Mouse (Mus musculus) ES-Bruce4 (cell line): Measurements from ENCODE around the gene Rfx2. TPM values are rescaled to one million over a fixed set of nuclear protein-coding genes. Genes with fewer than 3 reads are reported as not detected.
A peak's percentile ranks its signal among the peaks of the same experiment; 100 is the strongest.

Experiments
- H3K27ac ChIP-seq: 2 replicates; pipeline ENCODE4 v1.5.1; 2012; ENCODE audit warnings: low read length, inconsistent platforms; ENCODE audit not compliant: insufficient read depth
- H3K27me3 ChIP-seq: 2 replicates; pipeline ENCODE4 v1.6.1; 2012; ENCODE audit warnings: mild to moderate bottlenecking, low read length, inconsistent platforms; ENCODE audit not compliant: control insufficient read depth, poor library complexity, insufficient read depth, severe bottlenecking
- H3K36me3 ChIP-seq: 2 replicates; pipeline ENCODE4 v1.6.1; 2012; ENCODE audit warnings: inconsistent platforms, mild to moderate bottlenecking, low read length, moderate library complexity; ENCODE audit not compliant: control insufficient read depth, poor library complexity, insufficient read depth, severe bottlenecking
- H3K4me1 ChIP-seq: one replicate; pipeline ENCODE4 v1.8.1; 2011; ENCODE audit warnings: low read length; ENCODE audit not compliant: control insufficient read depth, insufficient read depth
- H3K4me3 ChIP-seq: 2 replicates; pipeline ENCODE4 v1.5.1; 2011; ENCODE audit warnings: low read depth, mild to moderate bottlenecking, low read length
- H3K9ac ChIP-seq: 2 replicates; pipeline ENCODE4 v1.6.1; 2012; ENCODE audit warnings: low read depth, mild to moderate bottlenecking, inconsistent platforms; ENCODE audit not compliant: poor library complexity, severe bottlenecking
- H3K9me3 ChIP-seq: replicated peaks from 2 replicates; pipeline ENCODE4 v1.6.1; 2012; ENCODE audit warnings: mild to moderate bottlenecking, low read length, inconsistent platforms; ENCODE audit not compliant: control insufficient read depth, poor library complexity, insufficient read depth, severe bottlenecking
- CTCF ChIP-seq: IDR thresholded peaks from one replicate; pipeline ENCODE4 v1.8.1; 2011; ENCODE audit warnings: low read depth, low read length
- EP300 ChIP-seq: IDR thresholded peaks from 2 replicates; pipeline ENCODE4 v1.6.1; 2011; ENCODE audit warnings: low read depth, low read length; ENCODE audit not compliant: insufficient read depth
- POLR2A ChIP-seq: IDR thresholded peaks from one replicate; pipeline ENCODE4 v1.8.1; 2011; ENCODE audit warnings: low read length; ENCODE audit not compliant: insufficient read depth
- polyA plus RNA-seq: library from polyadenylated mRNA; stranded (reverse); fragments of >200 nt; gene quantifications from 2 replicates; pipeline ENCODE4 v1.2.4, GENCODE M21; 2011; ENCODE audit warnings: low read depth; ENCODE audit not compliant: missing spikeins, insufficient read depth, insufficient read length

Rfx2 gene
- polyA plus RNA-seq, 1 experiment: 27.5 TPM

GRCm38 (mm10) chr17:56777568-56777967 lies 53.2 kb downstream of the Rfx2 start:
- Histone ChIP-seq H3K4me1 (no peaks in the 10 kb centered on the region), H3K4me3 (no peak overlapping the region), H3K27me3 (no peaks in the 10 kb centered on the region), H3K9ac (no peak overlapping the region), H3K27ac (no peak overlapping the region), H3K36me3 (0 out of 2 replicates have a peak, but pooled peaks cover 6% of the 10 kb centered on the region), H3K9me3 (no peaks in the 10 kb centered on the region)
- TF ChIP-seq CTCF (peak; percentile 3), POLR2A (no peak)

GRCm38 (mm10) chr17:56769950-56770349 lies 60.9 kb downstream of the Rfx2 start, which contains the start of gene Prr22:
TSS of gene Prr22 (plus strand) at chr17:56770250.
- H3K27ac ChIP-seq: no peak within 1 kb of the TSS
- no peak for TF ChIP-seq EP300
- no peak for TF ChIP-seq CTCF
- no peak for TF ChIP-seq POLR2A

GRCm38 (mm10) chr17:56768941-56769340 lies 61.9 kb downstream of the Rfx2 start:
- Histone ChIP-seq H3K36me3 (no peaks in the 10 kb centered on the region; the same call in 1 of the 2 replicates), H3K9me3 (no peaks in the 10 kb centered on the region), H3K4me3 (no peak overlapping the region), H3K4me1 (no peaks in the 10 kb centered on the region), H3K27me3 (no peaks in the 10 kb centered on the region), H3K27ac (no peak overlapping the region), H3K9ac (no peak overlapping the region)
- TF ChIP-seq CTCF (no peak), POLR2A (no peak), EP300 (no peak)

More at GRCm38 (mm10) chr17:56769950-56770349, 60.9 kb downstream of the Rfx2 start, which contains the start of gene Prr22:
- H3K9ac ChIP-seq: no peak within 1 kb of the TSS
- no peaks in the 10 kb centered on the region for H3K9me3 ChIP-seq
- H3K36me3 ChIP-seq: no peaks in the 10 kb centered on the region; the same call in 1 of the 2 replicates
- H3K27me3 ChIP-seq: no peaks in the 10 kb centered on the region
- no peaks in the 10 kb centered on the region for H3K4me1 ChIP-seq
- H3K4me3 ChIP-seq: no peak within 1 kb of the TSS

GRCm38 (mm10) chr17:56767531-56768135 lies 63.2 kb downstream of the Rfx2 start:
- Histone ChIP-seq H3K9me3 (no peaks in the 10 kb centered on the region), H3K27me3 (no peaks in the 10 kb centered on the region), H3K9ac (no peak overlapping the region), H3K36me3 (no peaks in the 10 kb centered on the region; the same call in 1 of the 2 replicates), H3K4me1 (no peaks in the 10 kb centered on the region), H3K4me3 (no peak overlapping the region), H3K27ac (no peak overlapping the region)
- TF ChIP-seq POLR2A: no peak

GRCm38 (mm10) chr17:56766631-56767405 lies 64.0 kb downstream of the Rfx2 start:
- H3K4me1 ChIP-seq: no peaks in the 10 kb centered on the region
- TF ChIP-seq POLR2A (no peak), EP300 (no peak), CTCF (no peak)
- no peak overlapping the region for H3K9ac ChIP-seq
- no peaks in the 10 kb centered on the region for H3K9me3 ChIP-seq
- no peak overlapping the region for H3K4me3 ChIP-seq
- no peaks in the 10 kb centered on the region; the same call in 1 of the 2 replicates for H3K36me3 ChIP-seq
- H3K27me3 ChIP-seq: no peaks in the 10 kb centered on the region
- no peak overlapping the region for H3K27ac ChIP-seq

- no peaks in the 10 kb centered on the region for H3K9me3 ChIP-seq
- no peaks in the 10 kb centered on the region for H3K27me3 ChIP-seq
- H3K27ac ChIP-seq: no peak overlapping the region
- H3K9ac ChIP-seq: peak overlapping the region; percentile 92
- TF ChIP-seq EP300: no peak
- TF ChIP-seq CTCF: no peak
- no peak for TF ChIP-seq POLR2A
- H3K4me1 ChIP-seq: no peaks in the 10 kb centered on the region
- peak overlapping the region; percentile 92 for H3K4me3 ChIP-seq
- H3K36me3 ChIP-seq: no peaks in the 10 kb centered on the region; the same call in 1 of the 2 replicates
Measured at GRCm38 (mm10) chr17:56765431-56765830, 65.4 kb downstream of the Rfx2 start.
